Mouse (Mus musculus): Measurements from ENCODE around the gene Cav1.

Cav1 gene

GRCm38 (mm10) chr6:17317944-17318343 lies 11.8 kb downstream of the Cav1 start:
- no peak for DNase-seq

GRCm38 (mm10) chr6:17321976-17322375 lies 15.8 kb downstream of the Cav1 start:
- no peak for DNase-seq

GRCm38 (mm10) chr6:17327216-17327615 lies 21.1 kb downstream of the Cav1 start:
- no peak for DNase-seq

- DNase-seq: peak; percentile 19
Observed at GRCm38 (mm10) chr6:17329801-17330200, 23.7 kb downstream of the Cav1 start.

- DNase-seq: no peak
Observed at GRCm38 (mm10) chr6:17337724-17338123, 31.6 kb downstream of the Cav1 start.

- DNase-seq: no peak
Observed at GRCm38 (mm10) chr6:17340406-17340805, 34.3 kb downstream of the Cav1 start.

- DNase-seq: no peak
Observed at GRCm38 (mm10) chr6:17348011-17348410, 41.9 kb downstream of the Cav1 start.

GRCm38 (mm10) chr6:17350803-17351202 lies 44.7 kb downstream of the Cav1 start:
- DNase-seq: no peak

- DNase-seq: peak; percentile 58
Observed at GRCm38 (mm10) chr6:17358896-17359690, 53.0 kb downstream of the Cav1 start.

- DNase-seq: no peak
Observed at GRCm38 (mm10) chr6:17362771-17363170, 56.6 kb downstream of the Cav1 start.

GRCm38 (mm10) chr6:17363446-17364179 lies 57.5 kb downstream of the Cav1 start:
- DNase-seq: peak; percentile 32

- DNase-seq: no peak
Observed at GRCm38 (mm10) chr6:17374326-17374725, 68.2 kb downstream of the Cav1 start.

GRCm38 (mm10) chr6:17377371-17377770 lies 71.2 kb downstream of the Cav1 start:
- DNase-seq: no peak

- no peak for DNase-seq
Observed at GRCm38 (mm10) chr6:17380102-17380501, 74.0 kb downstream of the Cav1 start.

GRCm38 (mm10) chr6:17381690-17382089 lies 75.6 kb downstream of the Cav1 start:
- no peak for DNase-seq

- no peak for DNase-seq
Observed at GRCm38 (mm10) chr6:17385531-17385930, 79.4 kb downstream of the Cav1 start.

GRCm38 (mm10) chr6:17387991-17388710 lies 82.0 kb downstream of the Cav1 start:
- no peak for DNase-seq

Measured in lung, postnatal 10 days (tissue).